Mouse (Mus musculus) heart, embryonic 14.5 days (tissue): ENCODE results near the gene Abhd8. TPM values are rescaled to one million over a fixed set of nuclear protein-coding genes. Genes with fewer than 3 reads are reported as not detected.
A peak's percentile ranks its signal among the peaks of the same experiment; 100 is the strongest.
"Not testable (repeated sequence)": the region's sequence is repeated elsewhere in the genome, so short reads cannot be mapped to it uniquely, and the experiment has no call there.

Experiments used
- ATAC-seq: fragments of 200-750 bp; cut with Nextera tagmentation; 2 replicates; pipeline ENCODE4 v1.8.0; 2017; ENCODE audit warnings: low read depth, moderate TSS enrichment; ENCODE audit not compliant: insufficient number of reproducible peaks, insufficient read depth, low FRiP score
- H3K27ac ChIP-seq, 2 experiments: fragments of 200-500 bp in 1 of 2; fragments of 300-500 bp in 1 of 2; sonication (generic) in 1 of 2; replicated peaks in 1 of 2; 2 replicates each; pipeline ENCODE4 v1.5.1; 2012 to 2014; ENCODE audit warnings: low read depth in 2 of 2, low read length in 2 of 2, control low read depth in 1 of 2, mild to moderate bottlenecking in 1 of 2, mixed read lengths in 1 of 2; ENCODE audit not compliant: control insufficient read depth in 1 of 2, insufficient read depth in 1 of 2
- H3K27me3 ChIP-seq: fragments of 300-500 bp; sonication (generic); 2 replicates; pipeline ENCODE4 v1.6.1; 2014; ENCODE audit warnings: mild to moderate bottlenecking, low read length, control low read depth; ENCODE audit not compliant: control insufficient read depth, insufficient read depth
- H3K36me3 ChIP-seq: fragments of 300-500 bp; sonication (generic); 2 replicates; pipeline ENCODE4 v1.6.1; 2014; ENCODE audit warnings: mild to moderate bottlenecking, control low read depth, low read length, mixed read lengths; ENCODE audit not compliant: control insufficient read depth, insufficient read depth
- H3K4me1 ChIP-seq, 2 experiments: fragments of 200-500 bp in 1 of 2; fragments of 300-500 bp in 1 of 2; sonication (generic) in 1 of 2; 2 replicates each; pipeline ENCODE4 v1.6.1; 2012 to 2014; ENCODE audit warnings: low read length in 2 of 2, control low read depth in 1 of 2, mixed read lengths in 1 of 2; ENCODE audit not compliant: control insufficient read depth in 2 of 2, insufficient read depth in 2 of 2
- H3K4me2 ChIP-seq: fragments of 300-500 bp; sonication (generic); 2 replicates; pipeline ENCODE4 v1.6.1; 2014; ENCODE audit warnings: mild to moderate bottlenecking, low read length
- H3K4me3 ChIP-seq, 2 experiments: fragments of 200-500 bp in 1 of 2; fragments of 300-500 bp in 1 of 2; sonication (generic) in 1 of 2; 2 replicates each; pipeline ENCODE4 v1.5.1; 2012 to 2014; ENCODE audit warnings: low read length in 2 of 2, mild to moderate bottlenecking in 2 of 2, control low read depth in 1 of 2, low read depth in 1 of 2, moderate library complexity in 1 of 2; ENCODE audit not compliant: control insufficient read depth in 1 of 2, insufficient read depth in 1 of 2
- H3K9ac ChIP-seq: fragments of 300-500 bp; sonication (generic); 2 replicates; pipeline ENCODE4 v1.6.1; 2014; ENCODE audit warnings: mild to moderate bottlenecking, low read length
- H3K9me3 ChIP-seq: fragments of 300-500 bp; sonication (generic); 2 replicates; pipeline ENCODE4 v1.6.1; 2016; ENCODE audit warnings: low read length, control low read depth; ENCODE audit not compliant: control insufficient read depth
- WGBS: fragments of 180-500 bp; shearing (Covaris S2); extraction: QIAGEN DNeasy Blood & Tissue Kit; methylation state at CpG from one replicate; pipeline ENCODE4 v1.1.7; 2014; 5-methylcytosine and 5-hydroxymethylcytosine counted together
- polyA plus RNA-seq: library from polyadenylated mRNA; unstranded; fragments of >200 nt; fragmentation: Nextera tagmentation; extraction: Ambion mirVana; gene quantifications from 2 replicates; pipeline ENCODE4 v1.2.1, GENCODE M21; 2014

The Abhd8 gene
- polyA plus RNA-seq, 1 experiment from 2014 or later, result 29.2 TPM

GRCm38 (mm10) chr8:71437041-71437440 lies 26.4 kb downstream of the Abhd8 start:
- Histone ChIP-seq H3K27me3 (no peaks in the 10 kb centered on the region), H3K9me3 (0 out of 2 replicates have a peak, but pooled peaks cover 2% of the 10 kb centered on the region), H3K4me2 (no peak overlapping the region), H3K36me3 (no peaks in the 10 kb centered on the region), H3K9ac (no peak overlapping the region), H3K27ac (no peak overlapping the region), H3K4me1 (no peaks in the 10 kb centered on the region), H3K4me3 (no peak overlapping the region)
- no peak for ATAC-seq
- WGBS, result 48% methylated on average over 3 of the region's 3 CpGs

DNA sequence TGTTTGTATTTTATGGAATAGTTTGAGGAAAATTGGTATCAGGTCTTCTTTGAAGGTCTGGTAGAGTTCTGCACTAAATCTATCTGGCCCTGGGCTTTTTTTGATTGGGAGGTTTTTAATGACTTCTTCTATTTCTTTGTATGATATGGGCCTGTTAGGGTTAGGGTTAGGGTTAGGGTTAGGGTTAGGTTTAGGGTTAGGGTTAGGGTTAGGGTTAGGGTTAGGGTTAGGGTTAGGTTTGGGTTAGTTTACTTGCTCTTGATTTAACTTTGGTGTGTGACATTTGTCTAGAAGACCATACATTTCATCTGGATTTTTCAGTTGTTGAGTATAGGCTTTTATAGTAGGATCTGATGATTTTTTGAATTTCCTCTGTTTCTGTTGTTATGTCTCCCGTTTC lies 30.5 kb downstream of the Abhd8 start:
- not testable (repeated sequence) for H3K27ac ChIP-seq, ATAC-seq, H3K9ac ChIP-seq, H3K4me2 ChIP-seq, H3K27me3 ChIP-seq, H3K4me1 ChIP-seq, H3K36me3 ChIP-seq, H3K9me3 ChIP-seq, H3K4me3 ChIP-seq
- 76% methylated on average over 1 of the region's 1 CpGs for WGBS

GRCm38 (mm10) chr8:71422121-71422520 lies 41.3 kb downstream of the Abhd8 start:
- H3K4me1 ChIP-seq, result no peaks in the 10 kb centered on the region
- H3K4me2 ChIP-seq, result no peak overlapping the region
- H3K27me3 ChIP-seq, result no peaks in the 10 kb centered on the region; the same call in 1 of the 2 replicates
- no peak overlapping the region for H3K9ac ChIP-seq
- H3K36me3 ChIP-seq, result no peaks in the 10 kb centered on the region
- no peak overlapping the region for H3K27ac ChIP-seq
- 0 out of 2 replicates have a peak, but pooled peaks cover 3% of the 10 kb centered on the region for H3K9me3 ChIP-seq
- H3K4me3 ChIP-seq, result no peak overlapping the region
- ATAC-seq, result no peak

DNA sequence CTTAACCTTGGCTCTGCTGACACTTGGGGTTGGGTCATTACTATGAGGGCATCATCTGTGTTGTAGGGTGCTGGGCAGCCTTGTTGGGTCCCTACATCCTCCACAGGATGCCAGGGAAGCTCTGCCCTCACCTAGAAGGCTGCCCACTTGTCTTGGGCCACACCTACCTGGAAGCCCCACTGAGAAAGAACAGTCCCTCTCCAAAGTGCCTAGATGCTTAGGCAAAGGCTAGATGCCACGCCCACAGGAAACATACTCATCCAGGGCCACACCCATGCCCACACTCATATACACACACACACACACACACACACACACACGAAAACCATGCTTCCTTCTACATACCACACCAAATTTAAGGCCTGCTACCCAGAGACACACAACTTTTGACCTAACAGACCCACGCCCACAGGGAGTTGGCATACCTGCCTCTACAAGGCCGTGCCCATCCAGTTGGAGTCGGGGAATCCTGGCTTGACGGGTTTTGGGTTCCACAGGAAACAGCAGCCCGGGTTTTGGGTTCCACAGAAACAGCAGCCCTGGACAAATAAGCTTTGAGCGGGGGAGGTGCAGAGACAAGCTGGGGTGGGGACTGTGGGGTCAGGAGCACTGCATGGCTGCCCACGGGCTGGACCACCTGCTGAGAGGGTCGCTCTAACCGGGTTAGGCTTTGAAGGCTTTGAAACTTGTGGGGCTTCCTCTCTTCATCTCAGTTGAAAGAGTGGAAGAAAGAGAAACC lies 51.8 kb downstream of the Abhd8 start:
- Histone ChIP-seq H3K4me2 (no peak overlapping the region), H3K4me3 (no peak overlapping the region), H3K27me3 (no peaks in the 10 kb centered on the region), H3K36me3 (peaks cover 20% of the 10 kb centered on the region), H3K27ac (no peak overlapping the region), H3K9ac (no peak overlapping the region), H3K9me3 (no peaks in the 10 kb centered on the region), H3K4me1 (peaks cover 2 to 7% of the 10 kb centered on the region in 2 experiments; a peak in 3 of 4 replicates)
- WGBS, result 52% methylated on average over 11 of the region's 11 CpGs
- no peak for ATAC-seq

- H3K9ac ChIP-seq, result no peak overlapping the region
- no peak for ATAC-seq
- 92% methylated on average over 4 of the region's 4 CpGs for WGBS
These were observed 55.2 kb downstream of the Abhd8 start for GRCm38 (mm10) chr8:71408231-71408630.

GRCm38 (mm10) chr8:71407441-71407840 lies 56.0 kb downstream of the Abhd8 start:
- H3K9ac ChIP-seq, result peak overlapping the region; percentile 81; the same call in 1 of the 2 replicates
- WGBS, result 82% methylated on average over 14 of the region's 14 CpGs
- peaks cover 20% of the 10 kb centered on the region for H3K36me3 ChIP-seq
- H3K27ac ChIP-seq, result no peak overlapping the region
- H3K9me3 ChIP-seq, result no peaks in the 10 kb centered on the region
- no peak overlapping the region; a peak in 1 of 4 replicates for H3K4me3 ChIP-seq
- peak overlapping the region; percentile 86 for H3K4me2 ChIP-seq
- H3K27me3 ChIP-seq, result no peaks in the 10 kb centered on the region
- peaks cover 4 to 13% of the 10 kb centered on the region in 2 experiments; a peak in 3 of 4 replicates for H3K4me1 ChIP-seq
- no peak for ATAC-seq

More at GRCm38 (mm10) chr8:71408231-71408630, 55.2 kb downstream of the Abhd8 start:
- peaks cover 20% of the 10 kb centered on the region for H3K36me3 ChIP-seq
- H3K4me3 ChIP-seq, result no peak overlapping the region
- peaks cover 4 to 13% of the 10 kb centered on the region in 2 experiments; a peak in 3 of 4 replicates for H3K4me1 ChIP-seq
- no peaks in the 10 kb centered on the region for H3K27me3 ChIP-seq
- no peak overlapping the region for H3K4me2 ChIP-seq
- no peaks in the 10 kb centered on the region for H3K9me3 ChIP-seq
- H3K27ac ChIP-seq, result no peak overlapping the region
